Mouse (Mus musculus) neutrophil, adult 5-6 weeks (primary cell): ENCODE measurements at regions not wholly inside any gene's neighbourhood (a gene's known extent, or its start where the extent isn't known, plus 50 kb on each side); places are given as distances from the start of the nearest gene placed in this dataset.

ENCODE experiments used
- ATAC-seq: fragments of 151-379, 151-347 bp; 2 replicates; pipeline ENCODE4 v1.8.0; 2017; ENCODE audit warnings: mild to moderate bottlenecking, moderate TSS enrichment; ENCODE audit not compliant: insufficient number of reproducible peaks, poor library complexity, low FRiP score, severe bottlenecking; ENCODE audit errors: extremely low read depth

GRCm38 (mm10) chr17:78023507-78024355 is 176.3 kb upstream of the Crim1 start:
- ATAC-seq: no peak

- ATAC-seq: no peak
Observed at GRCm38 (mm10) chr17:78024356-78024723, 175.7 kb upstream of the Crim1 start.

- no peak for ATAC-seq
Observed at GRCm38 (mm10) chr17:78025294-78025693, 174.8 kb upstream of the Crim1 start.

GRCm38 (mm10) chr17:78035648-78036047 is 164.4 kb upstream of the Crim1 start:
- ATAC-seq: no peak

- ATAC-seq: no peak
Observed at GRCm38 (mm10) chr17:78040338-78040737, 159.7 kb upstream of the Crim1 start.

GRCm38 (mm10) chr17:78041204-78041603 is 158.8 kb upstream of the Crim1 start:
- ATAC-seq: no peak

- ATAC-seq: no peak
Observed at GRCm38 (mm10) chr17:78049766-78050165, 150.3 kb upstream of the Crim1 start.

- no peak for ATAC-seq
Observed at GRCm38 (mm10) chr17:78050203-78050602, 149.8 kb upstream of the Crim1 start.

GRCm38 (mm10) chr17:78075892-78076291 is 124.2 kb upstream of the Crim1 start:
- ATAC-seq: no peak

GRCm38 (mm10) chr17:78078381-78078780 is 121.7 kb upstream of the Crim1 start:
- ATAC-seq: no peak

GRCm38 (mm10) chr17:78084419-78084818 is 115.6 kb upstream of the Crim1 start:
- no peak for ATAC-seq

- peak; percentile 44; the same call in 1 of the 2 replicates for ATAC-seq
Observed at GRCm38 (mm10) chr17:78086963-78087362, 113.1 kb upstream of the Crim1 start.

GRCm38 (mm10) chr17:78097699-78098098 is 102.3 kb upstream of the Crim1 start:
- ATAC-seq: no peak

GRCm38 (mm10) chr17:78108793-78109192 is 91.3 kb upstream of the Crim1 start:
- no peak for ATAC-seq

GRCm38 (mm10) chr17:78109364-78110222 is 90.5 kb upstream of the Crim1 start:
- ATAC-seq: no peak

- no peak for ATAC-seq
Observed at GRCm38 (mm10) chr17:78132116-78132515, 67.9 kb upstream of the Crim1 start.

GRCm38 (mm10) chr17:78137986-78138385 is 62.1 kb upstream of the Crim1 start:
- ATAC-seq: no peak

GRCm38 (mm10) chr17:78140660-78141059 is 59.4 kb upstream of the Crim1 start:
- no peak for ATAC-seq

- no peak for ATAC-seq
Observed at GRCm38 (mm10) chr17:78141136-78141535, 58.9 kb upstream of the Crim1 start.

- no peak for ATAC-seq
Observed at GRCm38 (mm10) chr17:78142431-78142830, 57.6 kb upstream of the Crim1 start.
